Mouse (Mus musculus) lung, adult 2 months (tissue): ENCODE measurements around the gene 1500009L16Rik. TPM values are rescaled to one million over a fixed set of nuclear protein-coding genes. Genes with fewer than 3 reads are reported as not detected.

Experiments
- DNase-seq: peaks from one replicate; pipeline ENCODE4 v3.0.0; 2022
- H3K4me1 ChIP-seq: fragments of 200-500 bp; 2 replicates; pipeline ENCODE4 v1.6.1; 2011; ENCODE audit warnings: low read length; ENCODE audit not compliant: control insufficient read depth, insufficient read depth
- H3K4me3 ChIP-seq: fragments of 200-500 bp; replicated peaks from 2 replicates; pipeline ENCODE3; 2011; ENCODE audit warnings: low read depth, mild to moderate bottlenecking, control low read depth, low read length; ENCODE audit errors: extremely low read depth
- CTCF ChIP-seq: fragments of 200-500 bp; IDR thresholded peaks from 2 replicates; pipeline ENCODE4 v1.5.1; 2011; ENCODE audit warnings: mild to moderate bottlenecking, low read length, control low read depth; ENCODE audit not compliant: insufficient read depth
- POLR2A ChIP-seq: fragments of 200-500 bp; IDR thresholded peaks from 2 replicates; pipeline ENCODE4 v1.6.1; 2011; ENCODE audit warnings: low read depth, mild to moderate bottlenecking, control low read depth, low read length, borderline replicate concordance; ENCODE audit errors: extremely low read depth
- WGBS: fragments of 180-500 bp; shearing (Covaris S2); methylation state at CpG from one replicate; pipeline ENCODE4 v1.1.7; 2018; 5-methylcytosine and 5-hydroxymethylcytosine counted together
- polyA plus RNA-seq: library from polyadenylated mRNA; depleted of rRNA; stranded (reverse); fragments of >200 nt; gene quantifications from 2 replicates; pipeline ENCODE4 v1.2.3, GENCODE M21; 2012; rRNA removed

Gene 1500009L16Rik
- 2.0 and 2.2 TPM in 2 replicates for polyA plus RNA-seq

DNA sequence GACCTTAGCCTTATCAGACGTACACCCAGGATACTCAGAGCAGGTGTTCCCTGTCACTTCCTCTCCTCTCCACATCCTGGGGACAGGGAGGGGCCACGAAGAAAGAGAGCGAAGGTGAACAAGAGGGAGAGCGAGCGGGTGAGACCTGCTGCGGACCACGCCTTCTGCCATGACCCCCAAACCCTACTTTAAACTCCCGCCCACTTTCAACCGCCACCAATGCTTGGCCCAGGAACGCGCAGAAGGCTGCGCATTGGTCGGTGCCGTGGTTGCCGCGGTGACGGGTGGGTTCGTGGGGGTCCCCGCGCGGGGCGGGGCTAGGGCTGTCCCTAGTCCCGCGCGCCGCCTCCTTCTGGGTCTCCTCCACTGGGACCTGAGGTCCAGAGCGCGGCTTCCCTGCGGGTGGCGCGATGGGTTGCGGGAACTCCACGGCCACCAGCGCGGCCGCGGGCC, at the start of gene 1500009L16Rik:
1500009L16Rik (plus strand) TSS at position 287 of the 453 bp plus-strand sequence.
- peak; percentile 30 for DNase-seq
- no peaks in the 10 kb centered on the region; the same call in 1 of the 2 replicates for H3K4me1 ChIP-seq
- no peak for TF ChIP-seq CTCF
- no peak for TF ChIP-seq POLR2A
- WGBS = under 1% methylated on average over 37 of the region's 37 CpGs
- H3K4me3 ChIP-seq = peak within 1 kb of the TSS; percentile 35

DNA sequence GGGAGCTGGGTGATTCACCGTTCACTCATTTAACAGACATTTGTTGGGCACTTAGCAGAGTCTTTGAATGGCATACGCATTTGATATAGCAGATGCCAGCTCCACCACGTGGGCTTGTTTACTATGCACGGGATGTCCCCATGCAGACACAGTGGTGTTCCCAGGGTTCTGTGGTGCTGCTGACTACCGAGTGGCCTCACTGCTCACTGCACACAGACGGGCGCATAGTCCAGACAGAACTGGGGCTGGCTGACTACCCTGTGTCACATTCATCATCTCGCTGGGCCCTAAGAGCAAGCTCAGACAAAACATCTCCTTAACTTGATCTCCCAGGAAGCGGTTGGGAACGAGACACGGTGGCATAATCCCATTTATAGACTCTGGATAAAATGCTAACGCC, 41.3 kb upstream of the 1500009L16Rik start:
- no peak overlapping the region for H3K4me3 ChIP-seq
- no peak for DNase-seq
- no peak for TF ChIP-seq CTCF
- no peak for TF ChIP-seq POLR2A
- no peaks in the 10 kb centered on the region for H3K4me1 ChIP-seq
- WGBS = 85% methylated on average over 12 of the region's 12 CpGs

DNA sequence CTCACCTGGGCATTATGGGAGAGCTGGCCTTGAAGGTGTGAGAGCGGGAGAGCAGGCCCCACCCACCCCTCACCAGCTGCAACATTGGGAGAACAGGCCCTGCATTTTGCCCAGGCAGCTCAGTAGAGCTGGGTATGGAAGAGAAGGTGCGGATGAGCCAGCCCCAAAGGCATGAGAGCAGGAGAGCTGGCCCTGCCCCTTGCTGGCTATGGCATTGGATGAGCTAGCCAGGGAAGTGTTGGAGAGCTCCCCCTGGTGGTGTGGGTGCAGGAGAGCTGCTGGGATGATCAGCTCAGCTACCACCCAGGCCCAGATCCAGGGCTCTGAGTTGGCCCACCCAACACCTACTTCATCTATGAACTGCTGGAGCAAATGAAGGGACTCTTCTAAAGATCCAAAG, 34.5 kb upstream of the 1500009L16Rik start:
- DNase-seq = no peak
- TF ChIP-seq CTCF = 0 out of 2 replicates have a peak, but pooled peaks have one; percentile 13
- TF ChIP-seq POLR2A = no peak
- 89% methylated on average over 2 of the region's 2 CpGs for WGBS
- H3K4me1 ChIP-seq = no peaks in the 10 kb centered on the region
- no peak overlapping the region for H3K4me3 ChIP-seq

DNA sequence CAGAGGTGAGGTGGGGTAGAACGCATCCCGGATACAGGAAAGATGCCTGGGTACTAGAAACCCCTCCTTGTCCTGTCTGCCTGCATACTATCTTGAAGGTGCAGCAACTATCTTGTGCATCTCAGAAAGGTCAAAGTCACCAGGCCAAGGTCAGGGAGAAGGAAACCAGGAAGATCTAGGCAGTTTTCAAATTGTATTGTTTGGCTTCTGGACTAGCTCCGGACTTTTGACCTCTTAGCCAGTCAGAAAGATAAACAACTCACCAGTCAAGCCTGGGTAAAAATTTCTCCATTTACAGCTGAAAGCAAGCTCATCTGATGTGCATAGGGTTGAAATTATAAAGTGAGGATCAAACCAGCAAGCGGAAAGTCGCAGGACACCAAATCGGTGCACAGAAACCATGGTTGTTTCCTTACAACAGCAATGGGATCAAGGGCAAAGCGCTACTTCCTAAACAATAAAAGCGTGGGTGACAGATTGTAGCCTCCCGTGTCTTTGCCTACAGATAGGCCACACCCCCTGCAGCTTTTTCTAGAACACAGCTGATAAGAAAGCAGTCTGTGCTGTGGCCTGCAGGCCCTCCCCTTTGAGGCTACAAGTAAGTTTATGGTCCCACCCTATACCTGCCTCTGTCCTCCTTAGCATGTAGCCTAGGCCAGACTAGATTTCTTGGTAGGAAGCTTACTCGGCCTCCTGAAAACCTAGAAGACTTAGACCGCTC, 30.3 kb upstream of the 1500009L16Rik start:
- DNase-seq = no peak
- Histone ChIP-seq H3K4me3 (no peak overlapping the region), H3K4me1 (no peaks in the 10 kb centered on the region)
- WGBS = 64% methylated on average over 11 of the region's 11 CpGs
- TF ChIP-seq CTCF (no peak), POLR2A (no peak)

DNA sequence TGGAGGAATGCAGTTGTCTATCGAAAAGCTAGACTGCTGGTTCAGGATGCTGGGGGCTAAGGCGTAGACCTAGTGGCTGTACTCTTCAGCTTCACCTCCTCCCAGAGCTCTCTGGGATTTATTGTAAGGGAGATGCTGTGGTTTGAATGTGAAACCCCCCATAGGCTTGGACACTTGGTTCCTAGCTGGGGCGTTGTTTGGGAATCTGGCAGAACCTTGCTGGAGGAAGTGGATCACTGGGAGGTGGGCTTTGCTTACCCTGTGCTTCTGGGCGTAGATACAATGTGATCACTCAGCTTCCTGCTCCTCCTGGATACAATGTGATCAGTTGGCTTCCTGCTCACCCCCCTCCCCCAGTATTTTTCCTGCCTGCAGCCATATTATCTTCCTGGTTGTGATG, 26.4 kb upstream of the 1500009L16Rik start:
- DNase-seq = no peak
- Histone ChIP-seq H3K4me1 (no peaks in the 10 kb centered on the region), H3K4me3 (no peak overlapping the region)
- 75% methylated on average over 4 of the region's 4 CpGs for WGBS
- TF ChIP-seq POLR2A = no peak
- no peak for TF ChIP-seq CTCF

DNA sequence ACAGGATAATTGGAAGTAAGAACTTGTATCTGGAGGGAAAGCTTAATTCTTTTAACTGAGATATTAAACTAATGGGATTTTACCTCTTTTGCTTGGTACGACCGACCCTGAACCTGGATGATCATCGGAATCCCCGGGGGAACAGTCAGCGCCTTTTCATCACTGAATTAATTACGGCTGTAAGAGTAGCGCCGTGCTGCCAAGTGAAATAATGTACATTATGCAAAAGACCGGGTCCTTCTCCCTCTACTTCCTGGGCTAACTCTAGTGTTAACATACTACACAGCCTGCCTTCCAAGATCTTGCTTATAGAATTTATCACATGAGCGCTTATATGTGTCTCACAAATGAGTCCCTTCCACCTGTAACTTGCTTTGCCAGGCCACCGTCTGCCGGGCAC, 16.0 kb upstream of the 1500009L16Rik start:
- TF ChIP-seq CTCF = no peak
- no peak for TF ChIP-seq POLR2A
- Histone ChIP-seq H3K4me1 (no peaks in the 10 kb centered on the region), H3K4me3 (no peak overlapping the region)
- no peak for DNase-seq
- WGBS = 92% methylated on average over 12 of the region's 12 CpGs

DNA sequence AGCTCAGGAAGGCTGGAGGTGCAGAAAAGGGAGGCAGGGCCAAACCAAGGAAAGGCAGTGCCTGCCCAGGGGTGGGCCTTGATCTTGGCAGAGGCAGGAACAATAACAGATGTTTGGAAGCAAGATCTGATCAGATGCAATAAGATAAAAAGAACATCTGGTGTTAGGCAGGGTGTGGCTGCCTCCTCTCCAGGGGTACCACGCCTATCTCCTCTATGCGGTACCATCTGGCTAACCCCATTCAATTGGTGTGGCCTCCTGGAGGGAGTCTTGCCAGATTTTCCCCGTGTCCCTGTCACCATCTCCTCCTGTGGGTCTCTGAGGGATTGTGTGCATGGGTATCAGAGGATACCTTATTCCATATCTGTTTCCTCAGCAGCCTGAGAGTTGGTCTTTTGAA, 12.7 kb upstream of the 1500009L16Rik start:
- H3K4me3 ChIP-seq = no peak overlapping the region
- no peak for DNase-seq
- no peaks in the 10 kb centered on the region for H3K4me1 ChIP-seq
- WGBS = 54% methylated on average over 3 of the region's 3 CpGs
- TF ChIP-seq POLR2A (no peak), CTCF (no peak)

DNA sequence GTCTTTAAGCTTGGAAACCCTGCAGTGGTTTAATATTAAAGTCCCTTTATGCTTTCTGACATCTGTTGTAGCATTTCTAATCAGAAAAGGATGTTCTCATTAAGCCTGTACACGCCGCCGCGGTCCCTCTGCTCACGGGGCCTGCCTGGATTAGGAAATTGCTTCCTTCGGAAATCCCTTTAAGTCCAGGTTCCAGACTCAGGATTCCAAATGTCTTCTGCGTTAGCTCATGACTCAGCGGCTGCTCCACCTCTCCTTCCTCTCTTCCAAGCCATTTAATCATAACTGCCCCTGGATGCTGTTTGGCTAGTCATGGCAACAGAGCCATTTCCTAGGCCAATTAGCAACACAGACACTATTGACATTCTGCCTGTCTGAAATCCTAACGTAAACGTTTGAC, 10.9 kb upstream of the 1500009L16Rik start:
- H3K4me1 ChIP-seq = no peaks in the 10 kb centered on the region
- WGBS = 36% methylated on average over 10 of the region's 10 CpGs
- no peak for TF ChIP-seq POLR2A
- TF ChIP-seq CTCF = no peak
- H3K4me3 ChIP-seq = no peak overlapping the region
- DNase-seq = no peak

DNA sequence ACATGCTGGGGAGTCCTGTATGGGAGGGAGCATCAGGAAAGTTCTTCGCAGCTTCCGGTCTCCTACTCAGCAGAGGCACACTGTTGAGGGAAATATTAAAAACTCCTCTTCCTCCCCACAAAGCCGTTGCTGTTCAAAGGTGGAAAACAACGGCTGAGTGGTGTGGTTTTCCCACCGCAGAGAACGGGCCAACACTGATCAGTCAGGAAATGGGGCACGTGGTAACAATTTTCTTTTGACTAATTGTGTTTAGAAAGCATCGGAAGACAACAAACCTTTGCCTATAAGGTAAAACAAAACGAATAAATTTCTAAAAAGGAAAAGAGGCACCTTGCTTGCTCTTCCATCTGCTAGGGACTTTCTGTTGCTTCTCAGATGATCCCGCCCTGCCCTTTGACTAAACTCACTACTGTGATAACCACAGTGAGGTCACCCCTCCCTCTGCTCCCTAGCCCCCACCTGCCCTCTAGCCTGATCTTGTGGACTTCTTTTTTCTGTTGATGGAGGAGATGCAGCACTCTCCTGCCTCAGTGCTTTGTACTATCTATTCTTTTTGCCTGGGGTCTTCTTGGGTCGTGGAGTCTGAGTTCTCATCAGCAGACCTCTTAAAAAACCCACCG, 3.7 kb upstream of the 1500009L16Rik start:
- no peaks in the 10 kb centered on the region; the same call in 1 of the 2 replicates for H3K4me1 ChIP-seq
- TF ChIP-seq CTCF = no peak
- TF ChIP-seq POLR2A = no peak
- DNase-seq = no peak
- H3K4me3 ChIP-seq = no peak overlapping the region
- 67% methylated on average over 12 of the region's 12 CpGs for WGBS

DNA sequence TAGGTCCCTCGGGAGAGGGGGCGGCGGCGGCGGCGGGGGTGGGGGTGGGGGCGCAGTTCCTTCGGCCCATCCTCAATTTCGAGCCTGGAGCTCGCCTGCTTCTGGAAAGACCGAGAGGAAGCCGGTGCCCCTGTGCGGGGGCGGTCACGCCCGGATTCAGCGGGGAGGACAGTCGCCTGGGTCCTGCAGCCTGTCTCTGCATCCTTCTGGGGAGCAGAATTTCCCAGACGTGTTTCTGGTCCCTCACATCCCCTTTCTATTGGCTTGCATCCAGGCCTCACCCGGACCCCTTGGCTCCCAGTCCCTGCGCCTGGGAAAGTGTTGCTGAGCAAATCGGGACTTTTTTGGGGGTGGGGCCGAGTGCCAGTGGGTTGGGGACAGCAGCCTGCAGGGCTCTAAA, 390 bp downstream of the 1500009L16Rik start:
- no peak for DNase-seq
- TF ChIP-seq CTCF (no peak), POLR2A (no peak)
- Histone ChIP-seq H3K4me1 (no peaks in the 10 kb centered on the region; the same call in 1 of the 2 replicates), H3K4me3 (peak overlapping the region; percentile 35)
- 1% methylated on average over 23 of the region's 23 CpGs for WGBS

DNA sequence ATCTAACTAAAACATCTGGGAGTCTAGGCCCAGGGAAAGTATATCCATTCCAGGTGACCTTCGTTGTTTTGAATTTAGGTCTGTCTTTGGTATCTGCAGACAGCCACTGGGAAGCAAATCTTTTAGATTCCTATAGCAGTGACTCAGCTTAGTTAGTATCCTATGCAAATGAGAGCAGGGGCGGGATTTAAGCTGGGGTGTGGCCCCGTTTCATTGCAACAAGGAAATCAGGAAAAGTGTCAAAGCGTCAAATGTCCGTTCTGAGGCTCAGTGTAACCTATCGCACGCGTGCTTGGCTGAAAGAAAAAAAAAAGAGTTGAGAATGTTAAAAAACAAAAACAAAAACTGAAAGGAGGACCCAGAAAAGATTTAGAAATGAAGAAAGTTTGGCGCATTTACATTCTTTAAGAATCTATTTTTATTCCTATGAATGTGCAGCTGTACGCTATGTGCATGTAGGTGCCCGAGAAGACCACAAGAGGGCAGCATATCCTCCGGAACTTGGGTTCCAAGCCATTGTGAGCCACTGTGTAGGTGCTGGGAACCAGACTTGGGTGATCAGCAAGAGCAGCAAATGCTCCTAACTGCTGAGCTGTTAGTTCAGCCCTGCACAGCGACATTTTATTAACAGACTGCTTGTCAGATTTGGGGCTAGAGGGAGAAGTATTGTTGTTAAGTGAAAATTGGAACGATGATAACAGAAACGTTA, 1.8 kb downstream of the 1500009L16Rik start:
- no peak for DNase-seq
- 88% methylated on average over 15 of the region's 15 CpGs for WGBS
- no peak for TF ChIP-seq POLR2A
- TF ChIP-seq CTCF = peak; percentile 37
- Histone ChIP-seq H3K4me3 (no peak overlapping the region), H3K4me1 (no peaks in the 10 kb centered on the region; the same call in 1 of the 2 replicates)
